Mouse (Mus musculus) MEL (cell line): ENCODE measurements around the gene Rftn2.

Experiments
- CTCF ChIP-seq, 3 experiments: IDR thresholded peaks in 2 of 3; conservative IDR thresholded peaks in 1 of 3; 2 replicates each; pipeline ENCODE4 v1.5.1; 2011 to 2012; ENCODE audit warnings: low read length in 3 of 3, low read depth in 2 of 3, mild to moderate bottlenecking in 2 of 3, improper control_type of control experiment in 1 of 3, inconsistent platforms in 1 of 3, mixed read lengths in 1 of 3, moderate library complexity in 1 of 3; ENCODE audit not compliant: control insufficient read depth in 1 of 3, insufficient read depth in 1 of 3, poor library complexity in 1 of 3, severe bottlenecking in 1 of 3
- EP300 ChIP-seq, 2 experiments: IDR thresholded peaks; 2 replicates each; pipeline ENCODE4 v1.6.1; 2011; ENCODE audit warnings: improper control_type of control experiment in 2 of 2, low read length in 2 of 2, low read depth in 1 of 2, mild to moderate bottlenecking in 1 of 2
- MAX ChIP-seq: IDR thresholded peaks from 2 replicates; pipeline ENCODE4 v1.6.1; 2011; ENCODE audit warnings: low read length, improper control_type of control experiment
- MEF2A ChIP-seq: IDR thresholded peaks from 2 replicates; pipeline ENCODE4 v1.6.1; 2014; ENCODE audit warnings: low read depth, mild to moderate bottlenecking, inconsistent platforms, low read length, improper control_type of control experiment; ENCODE audit not compliant: poor library complexity, insufficient replicate concordance, severe bottlenecking; ENCODE audit errors: extremely low read depth
- POLR2A ChIP-seq, 2 experiments: IDR thresholded peaks; 2 replicates each; pipeline ENCODE4 v1.6.1; 2011 to 2012; ENCODE audit warnings: low read length in 2 of 2, mild to moderate bottlenecking in 2 of 2, control low read depth in 1 of 2, improper control_type of control experiment in 1 of 2, low read depth in 1 of 2, moderate library complexity in 1 of 2; ENCODE audit not compliant: control insufficient read depth in 1 of 2, insufficient read depth in 1 of 2, poor library complexity in 1 of 2
- POLR2AphosphoS2 ChIP-seq: IDR thresholded peaks from 2 replicates; pipeline ENCODE4 v1.6.1; 2011; ENCODE audit warnings: low read length, improper control_type of control experiment

GRCm38 (mm10) chr1:55173720-55174557 is 52.6 kb downstream of the Rftn2 start:
- no peak for TF ChIP-seq POLR2A (IDR thresholded peaks at IDR 0.05; ENCODE audit: control insufficient read depth in 1 of 2, insufficient read depth in 1 of 2, low read depth in 1 of 2, low read length in 2 of 2, poor library complexity in 1 of 2)
- TF ChIP-seq POLR2AphosphoS2 = no peak
- TF ChIP-seq CTCF (IDR thresholded peaks at IDR 0.05 in 2 of 3, conservative IDR thresholded peaks at IDR 0.05 in 1 of 3; ENCODE audit: control insufficient read depth in 1 of 3, insufficient read depth in 1 of 3, low read depth in 2 of 3, low read length in 3 of 3, poor library complexity in 1 of 3, severe bottlenecking in 1 of 3) = no peak
- TF ChIP-seq MEF2A = no peak
- no peak for TF ChIP-seq EP300 (IDR thresholded peaks at IDR 0.05; ENCODE audit: low read depth in 1 of 2, low read length in 2 of 2)
- TF ChIP-seq MAX = no peak
